Mouse (Mus musculus): ENCODE results near the gene Tnks1bp1. TPM values are rescaled to one million over a fixed set of nuclear protein-coding genes. Genes with fewer than 3 reads are reported as not detected.

The Tnks1bp1 gene
- polyA plus RNA-seq, 1 experiment from 2014 or later, result 43.9 TPM

- no peak overlapping the region for H3K27ac ChIP-seq
- WGBS, result 78% methylated on average over 8 of the region's 8 CpGs
- H3K9ac ChIP-seq, result no peak overlapping the region
- no peaks in the 10 kb centered on the region for H3K4me1 ChIP-seq
- H3K9me3 ChIP-seq, result peaks cover 4% of the 10 kb centered on the region; the same call in 1 of the 2 replicates
- H3K36me3 ChIP-seq, result no peaks in the 10 kb centered on the region
- no peak for ATAC-seq (ENCODE audit: low FRiP score, low read depth)
- H3K4me3 ChIP-seq, result no peak overlapping the region
- no peaks in the 10 kb centered on the region for H3K27me3 ChIP-seq
- H3K4me2 ChIP-seq (replicated peaks), result no peak overlapping the region
These were observed 55.4 kb downstream of the Tnks1bp1 start for GRCm38 (mm10) chr2:85103201-85103600.

GRCm38 (mm10) chr2:85105426-85106013, 57.7 kb downstream of the Tnks1bp1 start:
- Histone ChIP-seq H3K9me3 (peaks cover 4% of the 10 kb centered on the region; the same call in 1 of the 2 replicates), H3K27ac (no peak overlapping the region), H3K4me3 (no peak overlapping the region), H3K27me3 (no peaks in the 10 kb centered on the region), H3K4me2 (replicated peaks) (no peak overlapping the region), H3K9ac (no peak overlapping the region), H3K36me3 (no peaks in the 10 kb centered on the region), H3K4me1 (no peaks in the 10 kb centered on the region)
- 71% methylated on average over 11 of the region's 11 CpGs for WGBS
- no peak for ATAC-seq (ENCODE audit: low FRiP score, low read depth)

GRCm38 (mm10) chr2:85106068-85106790, 58.4 kb downstream of the Tnks1bp1 start:
- no peak overlapping the region for H3K4me3 ChIP-seq
- H3K4me2 ChIP-seq (replicated peaks), result no peak overlapping the region
- H3K4me1 ChIP-seq, result no peaks in the 10 kb centered on the region
- no peaks in the 10 kb centered on the region for H3K27me3 ChIP-seq
- no peaks in the 10 kb centered on the region for H3K36me3 ChIP-seq
- H3K27ac ChIP-seq, result no peak overlapping the region
- H3K9ac ChIP-seq, result no peak overlapping the region
- ATAC-seq (ENCODE audit: low FRiP score, low read depth), result no peak
- WGBS, result 62% methylated on average over 7 of the region's 7 CpGs
- no peaks in the 10 kb centered on the region for H3K9me3 ChIP-seq

DNA sequence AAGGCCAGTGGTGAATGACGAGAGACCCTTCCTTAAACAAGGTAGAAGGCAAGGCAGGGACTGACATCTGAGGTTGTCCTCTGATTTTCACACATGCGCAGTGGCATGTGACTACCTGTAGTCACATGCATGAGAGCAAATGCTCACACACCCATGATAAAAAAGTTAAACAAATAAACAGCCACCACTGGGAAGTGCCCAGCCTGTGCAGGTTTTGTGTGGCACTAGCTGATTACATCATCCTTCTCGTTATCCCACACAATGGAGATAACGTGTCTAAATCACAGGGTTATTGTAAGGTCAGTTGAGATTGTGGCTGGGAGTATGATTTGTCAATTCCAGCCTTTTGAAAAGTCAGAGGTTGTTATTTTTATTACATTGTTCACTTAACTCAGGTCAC, 59.1 kb downstream of the Tnks1bp1 start:
- H3K27ac ChIP-seq, result no peak overlapping the region
- H3K4me2 ChIP-seq (replicated peaks), result no peak overlapping the region
- H3K9ac ChIP-seq, result no peak overlapping the region
- H3K27me3 ChIP-seq, result no peaks in the 10 kb centered on the region
- no peaks in the 10 kb centered on the region for H3K4me1 ChIP-seq
- 77% methylated on average over 4 of the region's 4 CpGs for WGBS
- no peak for ATAC-seq (ENCODE audit: low FRiP score, low read depth)
- H3K36me3 ChIP-seq, result no peaks in the 10 kb centered on the region
- no peak overlapping the region for H3K4me3 ChIP-seq
- no peaks in the 10 kb centered on the region for H3K9me3 ChIP-seq

DNA sequence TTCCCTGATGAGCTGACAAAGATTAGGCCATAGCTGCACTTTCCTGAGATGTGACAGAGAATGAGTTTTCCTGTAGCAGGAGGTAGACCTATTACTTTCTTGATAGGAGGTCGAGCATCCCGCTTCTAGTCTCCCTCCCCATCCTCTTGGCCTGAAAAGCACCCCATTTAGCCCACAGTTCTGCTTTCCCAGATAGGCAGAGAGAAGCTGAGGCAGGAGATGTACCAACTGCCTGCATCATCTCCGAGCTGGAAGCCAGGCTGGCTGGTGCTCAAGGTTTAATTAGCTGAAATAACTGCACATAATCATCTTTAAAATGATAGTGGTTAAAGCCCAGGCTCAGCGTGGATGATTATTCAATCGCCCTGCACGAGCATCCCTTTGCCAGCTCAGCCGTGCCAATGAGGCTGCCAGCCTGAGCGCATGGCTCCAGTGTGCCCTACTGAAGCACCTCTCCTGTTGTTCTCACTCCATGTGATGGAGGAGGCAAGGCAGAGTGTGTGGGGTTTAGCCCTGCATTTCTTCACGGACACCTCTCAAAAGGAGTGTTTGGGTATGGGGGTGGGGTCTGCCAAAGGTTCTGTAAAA, 62.6 kb downstream of the Tnks1bp1 start:
- ATAC-seq (ENCODE audit: low FRiP score, low read depth), result no peak
- WGBS, result 79% methylated on average over 9 of the region's 9 CpGs
- Histone ChIP-seq H3K27ac (no peak overlapping the region), H3K4me1 (no peaks in the 10 kb centered on the region), H3K9me3 (no peaks in the 10 kb centered on the region), H3K4me3 (no peak overlapping the region), H3K9ac (no peak overlapping the region), H3K4me2 (replicated peaks) (no peak overlapping the region), H3K27me3 (no peaks in the 10 kb centered on the region), H3K36me3 (no peaks in the 10 kb centered on the region)

Other genes starting within 250 kb of the Tnks1bp1 start
- 31.8 and 32.9 TPM in 2 replicates for gene Ube2l6, start 249.2 kb upstream of the Tnks1bp1 start, polyA plus RNA-seq (2015; fragmentation: Nextera tagmentation; extraction: Ambion mirVana)
- gene Smtnl1, start 225.4 kb upstream of the Tnks1bp1 start, polyA plus RNA-seq (2015; fragmentation: Nextera tagmentation; extraction: Ambion mirVana), result 0.14 and 0.27 TPM in 2 replicates
- 47.8 and 51.3 TPM in 2 replicates for gene Timm10, start 221.0 kb upstream of the Tnks1bp1 start, polyA plus RNA-seq (2015; fragmentation: Nextera tagmentation; extraction: Ambion mirVana)
- 16.8 and 18.9 TPM in 2 replicates for gene Slc43a1, start 209.2 kb upstream of the Tnks1bp1 start, polyA plus RNA-seq (2015; fragmentation: Nextera tagmentation; extraction: Ambion mirVana)
- gene Rtn4rl2, start 161.3 kb upstream of the Tnks1bp1 start, polyA plus RNA-seq (2015; fragmentation: Nextera tagmentation; extraction: Ambion mirVana), result 0.65 and 1.1 TPM in 2 replicates
- 32.8 and 37.4 TPM in 2 replicates for gene Slc43a3, start 111.4 kb upstream of the Tnks1bp1 start, polyA plus RNA-seq (2015; fragmentation: Nextera tagmentation; extraction: Ambion mirVana)
- gene Prg2, start 67.6 kb upstream of the Tnks1bp1 start, polyA plus RNA-seq (2015; fragmentation: Nextera tagmentation; extraction: Ambion mirVana), result 0.23 and 0.65 TPM in 2 replicates
- not detected in 2 replicates for gene Prg3, start 59.8 kb upstream of the Tnks1bp1 start, polyA plus RNA-seq (2015; fragmentation: Nextera tagmentation; extraction: Ambion mirVana)
- 297 and 301 TPM in 2 replicates for gene Ssrp1, start 10.8 kb upstream of the Tnks1bp1 start, polyA plus RNA-seq (2015; fragmentation: Nextera tagmentation; extraction: Ambion mirVana)
- 1.0 and 1.1 TPM in 2 replicates for gene P2rx3, start 10.6 kb upstream of the Tnks1bp1 start, polyA plus RNA-seq (2015; fragmentation: Nextera tagmentation; extraction: Ambion mirVana)
- 42.2 and 49.7 TPM in 2 replicates for gene Aplnr, start 88.2 kb downstream of the Tnks1bp1 start, polyA plus RNA-seq (2015; fragmentation: Nextera tagmentation; extraction: Ambion mirVana)
- 0.75 and 0.78 TPM in 2 replicates for gene Lrrc55, start 149.2 kb downstream of the Tnks1bp1 start, polyA plus RNA-seq (2015; fragmentation: Nextera tagmentation; extraction: Ambion mirVana)